Mouse (Mus musculus): Measurements from ENCODE around the gene I0C0044D17Rik. TPM values are rescaled to one million over a fixed set of nuclear protein-coding genes. Genes with fewer than 3 reads are reported as not detected.
A peak's percentile ranks its signal among the peaks of the same experiment; 100 is the strongest.

The I0C0044D17Rik gene
- polyA plus RNA-seq, 1 experiment from 2014 or later, result not detected

DNA sequence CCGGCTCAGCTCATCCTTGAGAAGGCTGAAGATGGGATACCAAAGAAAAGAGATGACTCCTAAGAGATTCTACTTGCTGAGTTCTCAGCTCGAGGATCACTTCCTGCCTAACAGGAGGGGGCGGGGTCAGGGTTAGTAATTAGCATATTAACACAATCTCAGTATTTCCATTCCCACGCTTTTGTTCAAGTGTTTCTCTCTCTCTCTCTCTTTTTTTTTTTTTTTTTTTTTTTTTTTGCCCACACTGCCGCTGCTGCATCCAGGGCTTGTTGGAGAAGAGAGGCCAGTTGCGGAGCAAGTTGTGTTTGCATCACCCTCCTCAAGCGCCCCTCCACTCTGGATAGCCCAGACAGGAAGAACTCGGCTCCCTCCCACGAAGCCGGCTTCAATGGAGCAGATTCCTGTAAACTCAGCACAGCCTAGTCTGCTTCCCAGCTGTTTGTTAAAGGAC, 33.8 kb downstream of the I0C0044D17Rik start:
- Histone ChIP-seq H3K9ac (replicated peaks; ENCODE audit: low read depth) (no peak overlapping the region), H3K4me3 (ENCODE audit: low read depth, low read length) (peak overlapping the region; percentile 30)
- DNase-seq (ENCODE audit: low spot score), result peak; percentile 63

GRCm38 (mm10) chr4:98789133-98789765, 34.4 kb downstream of the I0C0044D17Rik start:
- 49% methylated on average over 7 of the region's 7 CpGs for whole genome bisulfite sequencing
- peak overlapping the region; percentile 30 for H3K4me3 ChIP-seq (ENCODE audit: low read depth, low read length)

More for the DNA sequence above, 33.8 kb downstream of the I0C0044D17Rik start:
- WGBS, result 4% methylated on average over 9 of the region's 10 CpGs
- Histone ChIP-seq H3K27ac (ENCODE audit: low read length) (no peak overlapping the region), H3K4me1 (ENCODE audit: insufficient read depth, low read depth, low read length) (peaks cover 3% of the 10 kb centered on the region; the same call in 1 of the 2 replicates), H3K27me3 (replicated peaks; ENCODE audit: insufficient read depth, low read length) (no peaks in the 10 kb centered on the region), H3K9me3 (ENCODE audit: low read length) (no peaks in the 10 kb centered on the region), H3K4me2 (replicated peaks; ENCODE audit: low read depth, low read length) (peak overlapping the region; percentile 51), H3K36me3 (ENCODE audit: insufficient read depth, low read length) (no peaks in the 10 kb centered on the region)
- ATAC-seq, result peak; percentile 54
- no peak for TF ChIP-seq CTCF (IDR thresholded peaks at IDR 0.05)
- TF ChIP-seq EP300 (IDR thresholded peaks at IDR 0.05), result 0 out of 2 replicates have a peak, but pooled peaks have one; percentile 16

DNA sequence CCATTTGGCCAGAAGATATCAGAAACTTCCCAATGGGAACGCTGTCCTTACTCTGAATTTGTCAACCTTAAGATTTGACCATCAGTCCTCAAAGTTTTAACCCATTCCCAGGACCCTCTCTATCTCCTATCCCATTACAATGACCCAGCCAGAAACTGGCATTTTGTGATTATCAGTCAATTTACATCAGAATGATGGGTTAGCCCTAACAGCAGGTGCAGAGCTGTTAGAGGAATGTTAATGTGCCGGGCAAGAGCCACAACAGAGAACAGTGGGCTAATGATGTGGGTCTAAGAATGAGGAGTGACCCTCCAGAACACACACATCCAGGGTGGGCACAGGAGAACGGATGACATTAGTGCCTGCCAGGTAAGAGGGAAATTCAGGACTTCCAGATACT, 37.4 kb downstream of the I0C0044D17Rik start:
- H3K27me3 ChIP-seq (replicated peaks; ENCODE audit: insufficient read depth, low read length), result no peaks in the 10 kb centered on the region
- H3K4me2 ChIP-seq (replicated peaks; ENCODE audit: low read depth, low read length), result no peak overlapping the region
- H3K4me1 ChIP-seq (ENCODE audit: insufficient read depth, low read depth, low read length), result peaks cover 3% of the 10 kb centered on the region; the same call in 1 of the 2 replicates
- no peak overlapping the region for H3K27ac ChIP-seq (ENCODE audit: low read length)
- no peaks in the 10 kb centered on the region for H3K9me3 ChIP-seq (ENCODE audit: low read length)
- DNase-seq (ENCODE audit: low spot score) (no peak), ATAC-seq (no peak)
- H3K9ac ChIP-seq (replicated peaks; ENCODE audit: low read depth), result no peak overlapping the region
- H3K36me3 ChIP-seq (ENCODE audit: insufficient read depth, low read length), result 0 out of 2 replicates have a peak, but pooled peaks cover 4% of the 10 kb centered on the region
- TF ChIP-seq CTCF (IDR thresholded peaks at IDR 0.05), result no peak
- no peak overlapping the region for H3K4me3 ChIP-seq (ENCODE audit: low read depth, low read length)
- WGBS, result 69% methylated on average over 3 of the region's 3 CpGs

More at GRCm38 (mm10) chr4:98789133-98789765, 34.4 kb downstream of the I0C0044D17Rik start:
- ATAC-seq (0 out of 2 replicates have a peak, but pooled peaks have one; percentile 9), DNase-seq (ENCODE audit: low spot score) (peak; percentile 25)
- Histone ChIP-seq H3K4me1 (ENCODE audit: insufficient read depth, low read depth, low read length) (peaks cover 3% of the 10 kb centered on the region; the same call in 1 of the 2 replicates), H3K27me3 (replicated peaks; ENCODE audit: insufficient read depth, low read length) (no peaks in the 10 kb centered on the region), H3K9ac (replicated peaks; ENCODE audit: low read depth) (no peak overlapping the region), H3K36me3 (ENCODE audit: insufficient read depth, low read length) (no peaks in the 10 kb centered on the region), H3K9me3 (ENCODE audit: low read length) (no peaks in the 10 kb centered on the region), H3K27ac (ENCODE audit: low read length) (no peak overlapping the region), H3K4me2 (replicated peaks; ENCODE audit: low read depth, low read length) (peak overlapping the region; percentile 51)
- TF ChIP-seq EP300 (IDR thresholded peaks at IDR 0.05) (no peak), CTCF (IDR thresholded peaks at IDR 0.05) (no peak)

GRCm38 (mm10) chr4:98785851-98786250, 37.8 kb downstream of the I0C0044D17Rik start:
- 0 out of 2 replicates have a peak, but pooled peaks cover 4% of the 10 kb centered on the region for H3K36me3 ChIP-seq (ENCODE audit: insufficient read depth, low read length)
- no peak overlapping the region for H3K4me2 ChIP-seq (replicated peaks; ENCODE audit: low read depth, low read length)
- ATAC-seq (no peak), DNase-seq (ENCODE audit: low spot score) (no peak)
- H3K4me3 ChIP-seq (ENCODE audit: low read depth, low read length), result no peak overlapping the region
- H3K4me1 ChIP-seq (ENCODE audit: insufficient read depth, low read depth, low read length), result peaks cover 3% of the 10 kb centered on the region; the same call in 1 of the 2 replicates
- H3K9me3 ChIP-seq (ENCODE audit: low read length), result no peaks in the 10 kb centered on the region
- no peak overlapping the region for H3K9ac ChIP-seq (replicated peaks; ENCODE audit: low read depth)
- TF ChIP-seq EP300 (IDR thresholded peaks at IDR 0.05) (no peak), CTCF (IDR thresholded peaks at IDR 0.05) (no peak)
- no peaks in the 10 kb centered on the region for H3K27me3 ChIP-seq (replicated peaks; ENCODE audit: insufficient read depth, low read length)
- 41% methylated on average over 8 of the region's 8 CpGs for WGBS
- no peak overlapping the region for H3K27ac ChIP-seq (ENCODE audit: low read length)

DNA sequence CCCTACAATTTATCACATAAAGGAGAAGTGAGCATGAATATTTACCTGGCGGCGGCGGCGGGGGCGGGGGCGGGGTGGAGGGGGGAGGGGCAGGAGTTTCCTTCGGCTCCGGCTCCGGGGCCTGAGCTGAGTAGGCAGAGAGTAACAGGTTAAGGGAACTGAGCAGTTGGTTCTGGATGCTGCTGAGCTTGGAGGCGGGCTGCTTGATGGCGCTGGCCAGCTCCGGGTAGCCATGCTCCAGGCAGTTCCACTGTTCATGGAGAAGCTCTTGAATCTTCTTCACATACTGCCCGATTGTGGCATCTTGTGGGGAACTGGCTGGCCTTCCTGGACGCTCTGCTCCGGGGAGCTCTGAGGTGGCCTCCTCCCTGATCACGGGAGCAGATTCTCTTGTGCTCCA, 45.4 kb downstream of the I0C0044D17Rik start:
- no peaks in the 10 kb centered on the region for H3K4me1 ChIP-seq (ENCODE audit: insufficient read depth, low read depth, low read length)
- no peak overlapping the region for H3K4me3 ChIP-seq (ENCODE audit: low read depth, low read length)
- ATAC-seq (no peak), DNase-seq (ENCODE audit: low spot score) (no peak)
- H3K27me3 ChIP-seq (replicated peaks; ENCODE audit: insufficient read depth, low read length), result no peaks in the 10 kb centered on the region
- H3K27ac ChIP-seq (ENCODE audit: low read length), result no peak overlapping the region
- no peaks in the 10 kb centered on the region for H3K9me3 ChIP-seq (ENCODE audit: low read length)
- H3K4me2 ChIP-seq (replicated peaks; ENCODE audit: low read depth, low read length), result 0 out of 2 replicates have a peak overlapping the region, but pooled peaks have one; percentile 14
- 29% methylated on average over 16 of the region's 16 CpGs for WGBS
- H3K36me3 ChIP-seq (ENCODE audit: insufficient read depth, low read length), result no peaks in the 10 kb centered on the region
- H3K9ac ChIP-seq (replicated peaks; ENCODE audit: low read depth), result no peak overlapping the region
- TF ChIP-seq CTCF (IDR thresholded peaks at IDR 0.05), result no peak
- TF ChIP-seq EP300 (IDR thresholded peaks at IDR 0.05), result no peak

- no peaks in the 10 kb centered on the region for H3K36me3 ChIP-seq (ENCODE audit: insufficient read depth, low read length)
- TF ChIP-seq CTCF (IDR thresholded peaks at IDR 0.05), result no peak
- no peak for TF ChIP-seq EP300 (IDR thresholded peaks at IDR 0.05)
- ATAC-seq (no peak), DNase-seq (ENCODE audit: low spot score) (no peak)
- H3K4me1 ChIP-seq (ENCODE audit: insufficient read depth, low read depth, low read length), result no peaks in the 10 kb centered on the region
- no peak overlapping the region for H3K4me3 ChIP-seq (ENCODE audit: low read depth, low read length)
- no peak overlapping the region for H3K4me2 ChIP-seq (replicated peaks; ENCODE audit: low read depth, low read length)
- H3K9me3 ChIP-seq (ENCODE audit: low read length), result no peaks in the 10 kb centered on the region
- H3K27ac ChIP-seq (ENCODE audit: low read length), result no peak overlapping the region
- 53% methylated on average over 6 of the region's 6 CpGs for WGBS
- H3K9ac ChIP-seq (replicated peaks; ENCODE audit: low read depth), result no peak overlapping the region
- no peaks in the 10 kb centered on the region for H3K27me3 ChIP-seq (replicated peaks; ENCODE audit: insufficient read depth, low read length)
Measured at GRCm38 (mm10) chr4:98777464-98777863, 46.2 kb downstream of the I0C0044D17Rik start.
